Mouse (Mus musculus): Measurements from ENCODE around the gene Fastkd5.
"Not testable (repeated sequence)": the region's sequence is repeated elsewhere in the genome, so short reads cannot be mapped to it uniquely, and the experiment has no call there.

Fastkd5 gene

GRCm38 (mm10) chr2:130576564-130576963 lies 53.3 kb downstream of the Fastkd5 start:
- DNase-seq = not testable (repeated sequence)

GRCm38 (mm10) chr2:130575873-130576272 lies 54.0 kb downstream of the Fastkd5 start, which contains the start of gene Oxt:
Gene Oxt, plus strand, starts transcription at chr2:130576173.
- no peak for DNase-seq

- no peak for DNase-seq
These were observed 54.9 kb downstream of the Fastkd5 start for GRCm38 (mm10) chr2:130574960-130575359.

GRCm38 (mm10) chr2:130569926-130570325 lies 59.9 kb downstream of the Fastkd5 start:
- no peak for DNase-seq

GRCm38 (mm10) chr2:130568921-130569320 lies 60.9 kb downstream of the Fastkd5 start:
- no peak for DNase-seq

GRCm38 (mm10) chr2:130564983-130565382 lies 64.8 kb downstream of the Fastkd5 start:
- DNase-seq = no peak

GRCm38 (mm10) chr2:130564063-130564462 lies 65.8 kb downstream of the Fastkd5 start:
- no peak for DNase-seq
